Mouse (Mus musculus): ENCODE data around the gene Slc8a1.

The Slc8a1 gene

GRCm38 (mm10) chr17:81391478-81391877, 346.7 kb downstream of the Slc8a1 start:
- CTCF ChIA-PET = no interaction called here
- POLR2A ChIA-PET = no interaction called here

GRCm38 (mm10) chr17:81390790-81391189, 347.4 kb downstream of the Slc8a1 start:
- CTCF ChIA-PET = no interaction called here

GRCm38 (mm10) chr17:81386118-81386517, 352.1 kb downstream of the Slc8a1 start:
- ChIA-PET POLR2A (no interaction called here), CTCF (no interaction called here)

More at GRCm38 (mm10) chr17:81390790-81391189, 347.4 kb downstream of the Slc8a1 start:
- POLR2A ChIA-PET = no interaction called here

- CTCF ChIA-PET = no interaction called here
- POLR2A ChIA-PET = no interaction called here
Observed at GRCm38 (mm10) chr17:81385476-81385875, 352.7 kb downstream of the Slc8a1 start.

- CTCF ChIA-PET = no interaction called here
- POLR2A ChIA-PET = no interaction called here
Observed at GRCm38 (mm10) chr17:81383461-81383860, 354.7 kb downstream of the Slc8a1 start.

GRCm38 (mm10) chr17:81378436-81378835, 359.7 kb downstream of the Slc8a1 start:
- ChIA-PET POLR2A (no interaction called here), CTCF (no interaction called here)

- POLR2A ChIA-PET = no interaction called here
- CTCF ChIA-PET = no interaction called here
Observed at GRCm38 (mm10) chr17:81377757-81378299, 360.3 kb downstream of the Slc8a1 start.

- ChIA-PET CTCF (no interaction called here), POLR2A (no interaction called here)
Observed at GRCm38 (mm10) chr17:81377195-81377594, 361.0 kb downstream of the Slc8a1 start.

- POLR2A ChIA-PET = interaction anchor here in 1 of 4 experiments (0.7 kb wide), 1 partner anchor 1138 kb away, joined by 3 read pairs; no protein-coding TSS in a partner anchor
- CTCF ChIA-PET = no interaction called here
Observed at GRCm38 (mm10) chr17:81375901-81376300, 362.3 kb downstream of the Slc8a1 start.

- ChIA-PET POLR2A (no interaction called here), CTCF (no interaction called here)
Observed at GRCm38 (mm10) chr17:81369036-81369435, 369.1 kb downstream of the Slc8a1 start.

- CTCF ChIA-PET = no interaction called here
Observed at GRCm38 (mm10) chr17:81368503-81368902, 369.7 kb downstream of the Slc8a1 start.

GRCm38 (mm10) chr17:81363368-81363767, 374.8 kb downstream of the Slc8a1 start:
- POLR2A ChIA-PET = no interaction called here
- CTCF ChIA-PET = no interaction called here

More at GRCm38 (mm10) chr17:81368503-81368902, 369.7 kb downstream of the Slc8a1 start:
- POLR2A ChIA-PET = no interaction called here

- CTCF ChIA-PET = no interaction called here
- POLR2A ChIA-PET = no interaction called here
Observed at GRCm38 (mm10) chr17:81360571-81360970, 377.6 kb downstream of the Slc8a1 start.

GRCm38 (mm10) chr17:81360032-81360431, 378.1 kb downstream of the Slc8a1 start:
- ChIA-PET CTCF (no interaction called here), POLR2A (no interaction called here)

GRCm38 (mm10) chr17:81336024-81336754, 402.0 kb downstream of the Slc8a1 start:
- ChIA-PET CTCF (no interaction called here), POLR2A (no interaction called here)

GRCm38 (mm10) chr17:81335526-81335925, 402.7 kb downstream of the Slc8a1 start:
- ChIA-PET CTCF (no interaction called here), POLR2A (no interaction called here)

Measured in embryonic stem cell, embryonic (primary cell).